Mouse (Mus musculus): Measurements from ENCODE around the gene Asic4. TPM values are rescaled to one million over a fixed set of nuclear protein-coding genes. Genes with fewer than 3 reads are reported as not detected.

Asic4 gene
- polyA plus RNA-seq, 1 experiment from 2014 or later = 0.76 TPM

GRCm38 (mm10) chr1:75447265-75448051 is 2.8 kb upstream of the Asic4 start:
- Histone ChIP-seq H3K9ac (ENCODE audit: low read length) (no peak overlapping the region), H3K36me3 (ENCODE audit: control insufficient read depth, insufficient read depth, low read length) (no peaks in the 10 kb centered on the region), H3K9me3 (replicated peaks; ENCODE audit: control insufficient read depth, low read length) (no peaks in the 10 kb centered on the region), H3K27ac (ENCODE audit: low read depth, low read length) (peak overlapping the region; percentile 23; the same call in 1 of the 2 replicates), H3K4me3 (ENCODE audit: low read depth, low read length) (no peak overlapping the region), H3K27me3 (replicated peaks; ENCODE audit: control insufficient read depth, insufficient read depth, low read length) (peaks cover 46% of the 10 kb centered on the region), H3K4me1 (ENCODE audit: control insufficient read depth, insufficient read depth, low read length) (peaks cover 69% of the 10 kb centered on the region), H3K4me2 (ENCODE audit: low read length) (peak overlapping the region; percentile 22)
- DNase-seq (ENCODE audit: low spot score) (peak; percentile 69), ATAC-seq (peak; percentile 27)
- whole genome bisulfite sequencing = 5% methylated on average over 10 of the region's 10 CpGs

- ATAC-seq = no peak
- peak overlapping the region; percentile 23; the same call in 1 of the 2 replicates for H3K27ac ChIP-seq (ENCODE audit: low read depth, low read length)
- no peak overlapping the region for H3K4me3 ChIP-seq (ENCODE audit: low read depth, low read length)
- no peaks in the 10 kb centered on the region for H3K36me3 ChIP-seq (ENCODE audit: control insufficient read depth, insufficient read depth, low read length)
- peaks cover 46% of the 10 kb centered on the region for H3K27me3 ChIP-seq (replicated peaks; ENCODE audit: control insufficient read depth, insufficient read depth, low read length)
- H3K4me2 ChIP-seq (ENCODE audit: low read length) = peak overlapping the region; percentile 22
- H3K4me1 ChIP-seq (ENCODE audit: control insufficient read depth, insufficient read depth, low read length) = peaks cover 64% of the 10 kb centered on the region
- DNase-seq (ENCODE audit: low spot score) = no peak
- no peaks in the 10 kb centered on the region for H3K9me3 ChIP-seq (replicated peaks; ENCODE audit: control insufficient read depth, low read length)
- H3K9ac ChIP-seq (ENCODE audit: low read length) = no peak overlapping the region
- 1% methylated on average over 7 of the region's 7 CpGs for WGBS
These were observed 2.2 kb upstream of the Asic4 start for GRCm38 (mm10) chr1:75448052-75448431.

- ATAC-seq (no peak), DNase-seq (ENCODE audit: low spot score) (no peak)
- Histone ChIP-seq H3K4me1 (ENCODE audit: control insufficient read depth, insufficient read depth, low read length) (peaks cover 55% of the 10 kb centered on the region), H3K9me3 (replicated peaks; ENCODE audit: control insufficient read depth, low read length) (no peaks in the 10 kb centered on the region), H3K4me2 (ENCODE audit: low read length) (peak overlapping the region; percentile 21), H3K9ac (ENCODE audit: low read length) (no peak overlapping the region), H3K36me3 (ENCODE audit: control insufficient read depth, insufficient read depth, low read length) (no peaks in the 10 kb centered on the region), H3K4me3 (ENCODE audit: low read depth, low read length) (no peak overlapping the region), H3K27ac (ENCODE audit: low read depth, low read length) (peak overlapping the region; percentile 14; the same call in 1 of the 2 replicates), H3K27me3 (replicated peaks; ENCODE audit: control insufficient read depth, insufficient read depth, low read length) (peaks cover 46% of the 10 kb centered on the region)
- 2% methylated on average over 14 of the region's 14 CpGs for WGBS
These were observed 1.3 kb upstream of the Asic4 start for GRCm38 (mm10) chr1:75448937-75449336.

GRCm38 (mm10) chr1:75449377-75450135 is 680 bp upstream of the Asic4 start:
- H3K4me1 ChIP-seq (ENCODE audit: control insufficient read depth, insufficient read depth, low read length) = peaks cover 48% of the 10 kb centered on the region
- no peaks in the 10 kb centered on the region for H3K36me3 ChIP-seq (ENCODE audit: control insufficient read depth, insufficient read depth, low read length)
- DNase-seq (ENCODE audit: low spot score) (no peak), ATAC-seq (no peak)
- 4% methylated on average over 8 of the region's 8 CpGs for WGBS
- peak overlapping the region; percentile 57 for H3K4me2 ChIP-seq (ENCODE audit: low read length)
- peak overlapping the region; percentile 59; the same call in 1 of the 2 replicates for H3K9ac ChIP-seq (ENCODE audit: low read length)
- H3K9me3 ChIP-seq (replicated peaks; ENCODE audit: control insufficient read depth, low read length) = no peaks in the 10 kb centered on the region
- peak overlapping the region; percentile 26; the same call in 1 of the 2 replicates for H3K4me3 ChIP-seq (ENCODE audit: low read depth, low read length)
- H3K27ac ChIP-seq (ENCODE audit: low read depth, low read length) = no peak overlapping the region
- peaks cover 46% of the 10 kb centered on the region for H3K27me3 ChIP-seq (replicated peaks; ENCODE audit: control insufficient read depth, insufficient read depth, low read length)

- 59% methylated on average over 4 of the region's 5 CpGs for WGBS
- ATAC-seq = no peak
- DNase-seq (ENCODE audit: low spot score) = no peak
- Histone ChIP-seq H3K9me3 (replicated peaks; ENCODE audit: control insufficient read depth, low read length) (no peaks in the 10 kb centered on the region), H3K36me3 (ENCODE audit: control insufficient read depth, insufficient read depth, low read length) (no peaks in the 10 kb centered on the region), H3K4me1 (ENCODE audit: control insufficient read depth, insufficient read depth, low read length) (peaks cover 37% of the 10 kb centered on the region), H3K4me2 (ENCODE audit: low read length) (peak overlapping the region; percentile 3; the same call in 1 of the 2 replicates), H3K9ac (ENCODE audit: low read length) (no peak overlapping the region), H3K27ac (ENCODE audit: low read depth, low read length) (no peak overlapping the region), H3K4me3 (ENCODE audit: low read depth, low read length) (no peak overlapping the region), H3K27me3 (replicated peaks; ENCODE audit: control insufficient read depth, insufficient read depth, low read length) (peaks cover 45% of the 10 kb centered on the region)
These were observed 1.7 kb downstream of the Asic4 start for GRCm38 (mm10) chr1:75451900-75452299.

- no peaks in the 10 kb centered on the region for H3K36me3 ChIP-seq (ENCODE audit: control insufficient read depth, insufficient read depth, low read length)
- peaks cover 27% of the 10 kb centered on the region for H3K27me3 ChIP-seq (replicated peaks; ENCODE audit: control insufficient read depth, insufficient read depth, low read length)
- peaks cover 20% of the 10 kb centered on the region for H3K4me1 ChIP-seq (ENCODE audit: control insufficient read depth, insufficient read depth, low read length)
- no peak overlapping the region for H3K9ac ChIP-seq (ENCODE audit: low read length)
- no peak overlapping the region for H3K4me3 ChIP-seq (ENCODE audit: low read depth, low read length)
- DNase-seq (ENCODE audit: low spot score) (no peak), ATAC-seq (no peak)
- H3K27ac ChIP-seq (ENCODE audit: low read depth, low read length) = no peak overlapping the region
- no peaks in the 10 kb centered on the region for H3K9me3 ChIP-seq (replicated peaks; ENCODE audit: control insufficient read depth, low read length)
- WGBS = 77% methylated on average over 3 of the region's 3 CpGs
- no peak overlapping the region for H3K4me2 ChIP-seq (ENCODE audit: low read length)
These were observed 5.2 kb downstream of the Asic4 start for GRCm38 (mm10) chr1:75455433-75455832.

- peaks cover 18% of the 10 kb centered on the region for H3K4me1 ChIP-seq (ENCODE audit: control insufficient read depth, insufficient read depth, low read length)
- no peak overlapping the region for H3K9ac ChIP-seq (ENCODE audit: low read length)
- ATAC-seq = peak; percentile 41
- 16% methylated on average over 5 of the region's 5 CpGs for WGBS
- no peaks in the 10 kb centered on the region for H3K9me3 ChIP-seq (replicated peaks; ENCODE audit: control insufficient read depth, low read length)
- no peak overlapping the region for H3K27ac ChIP-seq (ENCODE audit: low read depth, low read length)
- H3K36me3 ChIP-seq (ENCODE audit: control insufficient read depth, insufficient read depth, low read length) = no peaks in the 10 kb centered on the region
- peaks cover 22% of the 10 kb centered on the region for H3K27me3 ChIP-seq (replicated peaks; ENCODE audit: control insufficient read depth, insufficient read depth, low read length)
- no peak overlapping the region for H3K4me3 ChIP-seq (ENCODE audit: low read depth, low read length)
- H3K4me2 ChIP-seq (ENCODE audit: low read length) = no peak overlapping the region
- no peak for DNase-seq (ENCODE audit: low spot score)
These were observed 5.7 kb downstream of the Asic4 start for GRCm38 (mm10) chr1:75455948-75456347.

- H3K4me2 ChIP-seq (ENCODE audit: low read length) = no peak overlapping the region
- peaks cover 18% of the 10 kb centered on the region for H3K4me1 ChIP-seq (ENCODE audit: control insufficient read depth, insufficient read depth, low read length)
- no peaks in the 10 kb centered on the region for H3K36me3 ChIP-seq (ENCODE audit: control insufficient read depth, insufficient read depth, low read length)
- peak overlapping the region; percentile 14; the same call in 1 of the 2 replicates for H3K9ac ChIP-seq (ENCODE audit: low read length)
- 5% methylated on average over 14 of the region's 14 CpGs for WGBS
- peaks cover 12% of the 10 kb centered on the region for H3K27me3 ChIP-seq (replicated peaks; ENCODE audit: control insufficient read depth, insufficient read depth, low read length)
- 0 out of 2 replicates have a peak overlapping the region, but pooled peaks have one; percentile 28 for H3K27ac ChIP-seq (ENCODE audit: low read depth, low read length)
- ATAC-seq = no peak
- no peak for DNase-seq (ENCODE audit: low spot score)
- no peak overlapping the region for H3K4me3 ChIP-seq (ENCODE audit: low read depth, low read length)
- no peaks in the 10 kb centered on the region for H3K9me3 ChIP-seq (replicated peaks; ENCODE audit: control insufficient read depth, low read length)
These were observed 6.7 kb downstream of the Asic4 start for GRCm38 (mm10) chr1:75456746-75457564.

Measured in forebrain, embryonic 14.5 days (tissue).